Mouse (Mus musculus) hindbrain, embryonic 16.5 days (tissue): ENCODE results near the gene Cchcr1. TPM values are rescaled to one million over a fixed set of nuclear protein-coding genes. Genes with fewer than 3 reads are reported as not detected.

Experiments used
- ATAC-seq: fragments of 200-750 bp; cut with Nextera tagmentation; 2 replicates; pipeline ENCODE4 v1.8.0; 2017; ENCODE audit warnings: moderate TSS enrichment, moderate library complexity
- H3K27ac ChIP-seq: fragments of 300-500 bp; sonication (generic); 2 replicates; pipeline ENCODE4 v1.5.1; 2014; ENCODE audit warnings: low read depth, mild to moderate bottlenecking, control low read depth, low read length, moderate library complexity
- H3K27me3 ChIP-seq: fragments of 300-500 bp; sonication (generic); replicated peaks from 2 replicates; pipeline ENCODE4 v1.6.1; 2014; ENCODE audit warnings: low read length; ENCODE audit not compliant: control insufficient read depth, insufficient read depth
- H3K36me3 ChIP-seq: fragments of 300-500 bp; sonication (generic); 2 replicates; pipeline ENCODE4 v1.6.1; 2014; ENCODE audit warnings: mild to moderate bottlenecking, low read length, moderate library complexity, mixed read lengths; ENCODE audit not compliant: control insufficient read depth, insufficient read depth
- H3K4me1 ChIP-seq: fragments of 300-500 bp; sonication (generic); 2 replicates; pipeline ENCODE4 v1.6.1; 2014; ENCODE audit warnings: low read depth, low read length; ENCODE audit not compliant: control insufficient read depth, insufficient read depth
- H3K4me2 ChIP-seq: fragments of 300-500 bp; sonication (generic); 2 replicates; pipeline ENCODE4 v1.6.1; 2014; ENCODE audit warnings: mild to moderate bottlenecking, low read length, control low read depth, moderate library complexity
- H3K4me3 ChIP-seq: fragments of 300-500 bp; sonication (generic); 2 replicates; pipeline ENCODE4 v1.5.1; 2014; ENCODE audit warnings: mild to moderate bottlenecking, low read length, control low read depth, moderate library complexity
- H3K9ac ChIP-seq: fragments of 300-500 bp; sonication (generic); 2 replicates; pipeline ENCODE4 v1.6.1; 2014; ENCODE audit warnings: low read depth, mild to moderate bottlenecking, control low read depth, low read length, moderate library complexity
- H3K9me3 ChIP-seq: fragments of 300-500 bp; sonication (generic); 2 replicates; pipeline ENCODE4 v1.6.1; 2014; ENCODE audit warnings: mild to moderate bottlenecking, low read length, moderate library complexity; ENCODE audit not compliant: control insufficient read depth
- WGBS: fragments of 180-500 bp; shearing (Covaris S2); extraction: QIAGEN DNeasy Blood & Tissue Kit; methylation state at CpG from one replicate; pipeline ENCODE4 v1.1.7; 2014; 5-methylcytosine and 5-hydroxymethylcytosine counted together
- polyA plus RNA-seq: library from polyadenylated mRNA; unstranded; fragments of >200 nt; fragmentation: Nextera tagmentation; extraction: Ambion mirVana; gene quantifications from 2 replicates; pipeline ENCODE4 v1.2.1, GENCODE M21; 2015

The Cchcr1 gene
- polyA plus RNA-seq, 1 experiment from 2014 or later = 6.3 TPM

DNA sequence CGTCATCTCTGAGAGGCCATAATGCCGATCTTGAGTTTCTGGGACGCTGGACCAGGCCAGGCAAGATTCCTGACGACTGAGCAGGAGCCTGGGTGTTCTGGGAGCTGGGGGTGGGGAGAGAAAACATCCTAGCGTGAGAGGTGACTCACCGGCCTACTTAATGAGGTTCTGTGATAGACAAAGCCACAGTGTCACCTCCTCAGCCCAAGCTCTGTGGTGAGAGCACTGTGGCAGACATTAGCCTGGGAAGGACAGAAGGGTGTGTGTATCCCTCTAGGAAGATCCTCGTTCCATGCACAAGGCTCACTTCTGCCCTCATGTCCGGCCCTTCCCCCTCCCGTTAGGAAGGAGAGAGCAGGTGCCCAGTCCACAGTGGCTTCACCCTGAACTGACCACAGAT lies 40.5 kb downstream of the Cchcr1 start:
- WGBS = 81% methylated on average over 9 of the region's 9 CpGs
- Histone ChIP-seq H3K36me3 (no peaks in the 10 kb centered on the region), H3K4me2 (no peak overlapping the region), H3K27me3 (no peaks in the 10 kb centered on the region), H3K27ac (no peak overlapping the region), H3K9me3 (no peaks in the 10 kb centered on the region), H3K4me3 (no peak overlapping the region), H3K9ac (no peak overlapping the region), H3K4me1 (no peaks in the 10 kb centered on the region)
- ATAC-seq = no peak

DNA sequence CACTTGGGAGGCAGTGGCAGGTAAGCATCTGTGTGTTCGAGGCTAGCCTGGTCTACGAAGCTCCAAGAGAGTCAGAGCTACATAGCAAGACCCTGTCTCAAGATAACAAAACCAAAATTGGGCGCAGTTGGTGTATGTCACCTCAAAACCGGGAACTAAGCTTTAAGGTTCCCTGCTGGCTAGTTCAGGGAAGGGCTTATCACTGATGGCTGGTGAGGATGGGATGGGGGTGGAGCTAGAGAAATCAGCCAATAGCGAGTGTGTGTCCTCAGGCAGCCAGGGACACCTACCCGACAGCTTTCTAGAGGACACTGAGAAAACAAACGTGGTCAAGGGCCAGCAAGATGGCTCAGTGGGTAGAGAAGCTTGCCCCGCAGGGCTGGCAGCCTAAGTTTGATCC lies 41.3 kb downstream of the Cchcr1 start:
- no peak overlapping the region for H3K4me3 ChIP-seq
- H3K27ac ChIP-seq = no peak overlapping the region
- no peaks in the 10 kb centered on the region for H3K9me3 ChIP-seq
- ATAC-seq = no peak
- no peaks in the 10 kb centered on the region for H3K27me3 ChIP-seq
- no peaks in the 10 kb centered on the region for H3K36me3 ChIP-seq
- no peak overlapping the region for H3K4me2 ChIP-seq
- WGBS = 68% methylated on average over 8 of the region's 8 CpGs
- H3K4me1 ChIP-seq = no peaks in the 10 kb centered on the region
- H3K9ac ChIP-seq = no peak overlapping the region

DNA sequence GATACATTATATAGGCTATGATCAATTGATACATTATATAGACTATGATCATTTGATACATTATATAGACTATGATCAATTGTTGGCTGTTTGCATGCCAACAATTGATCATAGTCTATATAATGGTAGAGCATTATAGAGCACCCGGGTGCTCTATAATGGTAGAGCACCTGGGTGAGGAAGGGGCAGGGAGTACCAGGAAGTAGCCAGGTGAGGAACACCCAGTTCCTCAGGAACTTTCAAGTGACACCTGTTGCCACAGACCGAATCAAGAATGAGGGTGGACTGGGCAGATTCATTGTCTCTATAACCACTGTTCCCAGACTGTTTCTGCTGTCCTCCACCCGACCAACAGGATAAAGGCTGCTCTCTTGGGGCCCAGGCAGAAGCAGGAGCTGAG lies 50.2 kb downstream of the Cchcr1 start, which contains the start of gene 2300002M23Rik:
TSS of gene 2300002M23Rik (plus strand) at position 301 of the 400 bp plus-strand sequence.
- H3K4me2 ChIP-seq = no peak within 1 kb of the TSS
- no peak within 1 kb of the TSS for H3K27ac ChIP-seq
- H3K27me3 ChIP-seq = 0 out of 2 replicates have a peak, but pooled peaks cover 4% of the 10 kb centered on the region
- peaks cover 10% of the 10 kb centered on the region for H3K4me1 ChIP-seq
- no peak within 1 kb of the TSS for H3K4me3 ChIP-seq
- no peaks in the 10 kb centered on the region for H3K9me3 ChIP-seq
- ATAC-seq = no peak
- H3K36me3 ChIP-seq = no peaks in the 10 kb centered on the region
- H3K9ac ChIP-seq = no peak within 1 kb of the TSS; the same call in 1 of the 2 replicates
- 63% methylated on average over 3 of the region's 3 CpGs for WGBS

DNA sequence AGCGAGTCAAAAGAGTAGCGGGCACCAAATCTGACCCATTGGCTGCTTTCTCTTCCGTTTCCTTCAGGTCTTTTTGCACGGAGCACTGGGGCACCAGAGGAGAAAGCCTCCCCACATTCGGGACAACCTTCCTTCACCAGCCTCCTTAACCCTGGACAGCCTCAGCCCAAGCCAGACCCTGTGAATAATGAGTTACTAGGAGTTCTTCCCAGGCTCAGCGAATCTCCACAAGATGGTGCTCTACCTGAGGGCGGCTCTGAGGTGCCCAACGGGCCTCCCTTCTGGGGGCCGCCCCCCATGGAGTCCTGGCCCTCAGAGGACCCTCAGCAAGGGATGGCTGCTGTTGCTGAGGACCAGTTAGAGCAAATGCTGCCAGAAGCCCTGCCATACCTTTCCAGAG lies 50.9 kb downstream of the Cchcr1 start:
- Histone ChIP-seq H3K4me3 (no peak overlapping the region), H3K4me2 (no peak overlapping the region), H3K36me3 (no peaks in the 10 kb centered on the region), H3K9ac (no peak overlapping the region; the same call in 1 of the 2 replicates), H3K9me3 (no peaks in the 10 kb centered on the region), H3K4me1 (peaks cover 10% of the 10 kb centered on the region), H3K27me3 (0 out of 2 replicates have a peak, but pooled peaks cover 4% of the 10 kb centered on the region), H3K27ac (no peak overlapping the region)
- no peak for ATAC-seq
- WGBS = 27% methylated on average over 9 of the region's 9 CpGs

DNA sequence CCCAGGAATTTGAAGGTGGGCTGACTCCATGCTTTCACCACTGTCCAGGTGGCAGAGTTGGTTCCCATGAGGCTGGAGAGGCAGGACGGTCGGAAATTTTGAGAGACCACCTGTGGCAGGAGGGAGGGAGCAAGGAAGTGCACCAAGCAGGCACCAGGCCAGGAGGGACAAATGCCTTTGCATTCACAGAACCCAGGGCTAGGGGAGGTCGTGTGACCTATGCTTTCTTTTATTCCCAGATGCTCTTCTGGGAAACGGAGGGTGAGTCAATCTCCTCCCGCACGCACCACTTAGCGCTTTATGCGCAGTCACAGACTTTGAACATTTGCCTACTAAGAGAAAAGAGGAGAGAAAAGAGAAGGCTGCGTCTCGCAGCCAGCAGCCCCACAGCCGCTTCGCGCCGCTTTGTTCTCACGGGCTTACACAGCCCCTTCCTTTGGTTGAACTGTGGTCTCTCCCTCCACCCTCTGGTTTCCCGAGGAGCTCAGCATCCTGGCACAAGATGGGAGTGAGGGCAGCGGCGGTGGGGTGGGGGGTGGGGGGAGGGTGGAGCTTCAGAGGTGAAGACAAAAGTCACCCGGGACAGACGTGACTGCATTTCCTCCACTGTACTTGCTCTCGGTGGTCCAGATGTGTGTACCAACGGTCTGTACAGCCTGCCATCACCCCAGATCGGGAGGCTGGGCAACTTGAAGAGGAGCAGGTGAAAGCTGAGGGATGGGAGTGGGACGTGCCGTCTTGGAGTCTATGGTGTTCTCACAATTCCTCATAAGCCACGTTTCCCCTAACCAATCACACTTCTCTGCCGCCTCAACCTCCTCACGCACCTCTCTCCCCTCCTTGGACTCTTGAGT lies 52.4 kb downstream of the Cchcr1 start:
- H3K4me1 ChIP-seq = peaks cover 10% of the 10 kb centered on the region
- H3K27me3 ChIP-seq = 0 out of 2 replicates have a peak, but pooled peaks cover 4% of the 10 kb centered on the region
- H3K4me3 ChIP-seq = peak overlapping the region; percentile 34
- H3K27ac ChIP-seq = no peak overlapping the region
- 3% methylated on average over 28 of the region's 28 CpGs for WGBS
- peak overlapping the region; percentile 59 for H3K9ac ChIP-seq
- H3K36me3 ChIP-seq = no peaks in the 10 kb centered on the region
- no peaks in the 10 kb centered on the region for H3K9me3 ChIP-seq
- peak; percentile 75 for ATAC-seq
- H3K4me2 ChIP-seq = peak overlapping the region; percentile 67

DNA sequence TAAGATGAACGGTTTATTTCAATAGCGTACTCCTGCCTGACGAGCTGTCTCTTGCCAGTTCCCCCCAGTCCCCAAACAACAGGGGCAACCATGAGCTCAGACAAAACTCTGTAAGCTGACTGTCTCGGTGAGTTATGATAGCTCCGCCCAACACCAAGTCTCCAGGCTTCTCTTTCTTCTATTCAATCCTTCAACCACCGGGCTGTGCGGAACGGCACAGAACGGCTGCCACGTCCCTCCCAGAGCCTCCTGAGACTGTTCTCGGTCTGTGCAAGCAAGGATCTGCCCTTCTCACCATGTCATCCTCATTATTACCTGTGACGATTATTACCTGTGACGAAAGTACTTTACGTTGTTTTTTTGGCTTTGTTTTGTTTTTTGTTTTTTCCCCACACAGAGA lies 53.9 kb downstream of the Cchcr1 start:
- H3K4me2 ChIP-seq = no peak overlapping the region

DNA sequence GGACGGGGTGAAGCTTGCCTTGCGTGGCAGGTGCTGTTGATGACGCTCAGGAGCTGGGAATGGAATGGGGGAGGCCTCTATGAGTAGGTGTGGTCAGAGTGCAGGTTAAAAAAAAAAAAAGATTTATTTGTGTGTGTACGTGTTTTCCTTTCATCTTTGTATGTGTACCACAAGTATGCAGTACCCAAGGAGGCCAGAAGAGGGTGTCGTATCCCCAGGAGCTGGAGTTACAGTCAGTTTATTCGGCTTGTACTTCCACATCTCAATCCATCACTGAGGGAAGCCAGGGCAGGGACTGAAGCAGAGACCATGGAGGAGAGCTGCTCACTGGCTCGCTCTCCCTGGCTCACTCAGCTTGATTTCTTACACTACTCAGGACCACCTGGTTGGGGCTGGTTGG lies 54.6 kb downstream of the Cchcr1 start:
- 0 out of 2 replicates have a peak, but pooled peaks cover 4% of the 10 kb centered on the region for H3K27me3 ChIP-seq
- H3K9me3 ChIP-seq = no peaks in the 10 kb centered on the region
- no peak for ATAC-seq
- H3K4me1 ChIP-seq = peaks cover 10% of the 10 kb centered on the region
- H3K4me3 ChIP-seq = no peak overlapping the region
- H3K27ac ChIP-seq = no peak overlapping the region
- no peak overlapping the region for H3K9ac ChIP-seq
- H3K36me3 ChIP-seq = no peaks in the 10 kb centered on the region
- 96% methylated on average over 7 of the region's 7 CpGs for WGBS
- no peak overlapping the region for H3K4me2 ChIP-seq

More for the DNA sequence above, 53.9 kb downstream of the Cchcr1 start:
- H3K36me3 ChIP-seq = no peaks in the 10 kb centered on the region
- H3K9ac ChIP-seq = no peak overlapping the region
- WGBS = 63% methylated on average over 14 of the region's 14 CpGs
- H3K27ac ChIP-seq = no peak overlapping the region
- H3K4me3 ChIP-seq = no peak overlapping the region
- ATAC-seq = no peak
- 0 out of 2 replicates have a peak, but pooled peaks cover 4% of the 10 kb centered on the region for H3K27me3 ChIP-seq
- H3K9me3 ChIP-seq = no peaks in the 10 kb centered on the region
- H3K4me1 ChIP-seq = peaks cover 10% of the 10 kb centered on the region

DNA sequence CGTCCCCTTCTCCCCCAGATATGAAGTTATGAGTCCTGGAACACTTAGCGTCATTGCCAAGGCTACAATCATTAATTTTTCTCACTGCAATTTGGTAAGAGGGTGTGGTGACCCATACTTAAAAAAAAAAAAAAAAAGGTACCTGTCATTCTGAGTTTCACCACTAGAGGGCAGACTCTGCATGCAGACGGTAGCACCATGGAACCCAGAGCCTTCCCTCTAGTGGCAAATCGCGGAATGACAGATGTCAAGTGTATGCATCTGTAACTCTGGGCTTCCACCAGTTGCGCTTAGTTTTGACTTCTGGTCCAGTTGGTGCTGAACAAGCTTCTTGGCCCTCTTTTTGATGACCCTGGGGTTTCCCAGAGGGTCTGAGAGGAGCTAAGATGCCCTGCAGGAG lies 61.3 kb downstream of the Cchcr1 start:
- Histone ChIP-seq H3K4me3 (no peak overlapping the region), H3K9me3 (no peaks in the 10 kb centered on the region; the same call in 1 of the 2 replicates), H3K27me3 (no peaks in the 10 kb centered on the region), H3K4me2 (no peak overlapping the region), H3K27ac (no peak overlapping the region), H3K9ac (no peak overlapping the region), H3K36me3 (no peaks in the 10 kb centered on the region), H3K4me1 (no peaks in the 10 kb centered on the region)
- 20% methylated on average over 6 of the region's 6 CpGs for WGBS
- no peak for ATAC-seq
